Mouse (Mus musculus): ENCODE measurements around the gene Cd244a. TPM values are rescaled to one million over a fixed set of nuclear protein-coding genes. Genes with fewer than 3 reads are reported as not detected.

The Cd244a gene
- total RNA-seq, 2 experiments from 2014 or later = 6.1 to 6.5 TPM

GRCm38 (mm10) chr1:171568436-171568835 is 9.4 kb downstream of the Cd244a start:
- no peak for ATAC-seq (replicated peaks; ENCODE audit: poor library complexity)

DNA sequence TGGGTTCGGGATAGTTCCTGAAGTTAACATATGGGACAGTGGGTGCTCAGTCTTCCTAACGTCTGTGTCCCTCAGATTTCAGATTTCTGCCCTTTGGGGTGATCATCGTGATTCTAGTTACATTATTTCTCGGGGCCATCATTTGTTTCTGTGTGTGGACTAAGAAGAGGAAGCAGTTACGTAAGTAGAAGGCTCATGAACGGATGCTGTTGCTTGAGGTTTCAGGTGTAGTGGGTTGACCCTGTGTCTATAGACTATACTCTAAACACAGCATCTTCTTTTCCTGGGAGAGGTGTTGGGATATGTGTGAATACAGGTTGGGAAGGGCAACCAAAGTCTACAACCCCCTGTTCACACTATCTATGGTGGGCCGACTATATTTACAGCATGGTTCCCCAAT is 18.2 kb downstream of the Cd244a start:
- no peak for ATAC-seq (replicated peaks; ENCODE audit: poor library complexity)

GRCm38 (mm10) chr1:171584584-171584983 is 25.6 kb downstream of the Cd244a start:
- peak; percentile 98 for ATAC-seq (replicated peaks; ENCODE audit: poor library complexity)

DNA sequence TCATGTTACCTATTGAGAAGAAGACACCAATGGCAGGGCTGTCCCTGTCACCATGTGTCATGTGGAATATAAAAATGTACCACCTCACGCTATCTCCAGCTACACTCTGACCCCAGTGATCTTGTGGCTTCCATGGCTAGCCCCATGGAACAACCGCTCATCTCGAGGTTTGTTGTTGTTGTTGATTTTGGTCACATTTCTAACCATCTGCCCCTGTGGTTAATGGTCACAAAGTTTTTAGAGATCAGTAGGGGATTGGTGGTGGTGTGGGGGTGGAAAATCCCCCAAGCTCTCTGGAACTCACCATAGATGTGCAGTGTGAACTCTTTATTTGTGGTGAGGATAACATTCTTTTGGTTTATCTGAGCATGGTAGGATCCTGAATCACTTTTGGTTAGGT is 45.7 kb downstream of the Cd244a start:
- ATAC-seq (replicated peaks; ENCODE audit: poor library complexity) = no peak

GRCm38 (mm10) chr1:171606656-171607055 is 47.7 kb downstream of the Cd244a start:
- no peak for ATAC-seq (replicated peaks; ENCODE audit: poor library complexity)

DNA sequence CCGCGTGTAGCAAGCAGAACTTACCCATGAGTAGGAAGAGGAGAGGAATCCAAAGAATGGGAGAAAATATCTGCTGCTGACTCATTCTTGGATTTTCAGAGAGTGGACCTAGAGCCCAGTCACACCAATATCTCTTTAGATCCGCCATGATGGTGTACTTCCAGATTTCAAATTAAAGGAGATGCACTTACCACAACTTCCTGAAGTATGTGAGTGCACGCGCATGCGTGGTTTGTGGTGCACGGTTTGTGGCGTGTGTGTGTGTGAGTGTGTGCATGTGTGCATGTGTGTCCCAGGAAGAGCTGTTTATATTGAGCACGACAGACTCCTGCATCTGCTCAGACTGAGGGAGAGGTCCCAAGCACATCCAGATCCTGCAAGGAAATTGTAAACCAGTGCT is 48.2 kb downstream of the Cd244a start, which contains the start of gene Ly9:
TSS of gene Ly9 (minus strand) at position 235 of the 400 bp plus-strand sequence.
- ATAC-seq (replicated peaks; ENCODE audit: poor library complexity) = peak; percentile 81

GRCm38 (mm10) chr1:171610026-171610425 is 51.0 kb downstream of the Cd244a start:
- ATAC-seq (replicated peaks; ENCODE audit: poor library complexity) = peak; percentile 80

DNA sequence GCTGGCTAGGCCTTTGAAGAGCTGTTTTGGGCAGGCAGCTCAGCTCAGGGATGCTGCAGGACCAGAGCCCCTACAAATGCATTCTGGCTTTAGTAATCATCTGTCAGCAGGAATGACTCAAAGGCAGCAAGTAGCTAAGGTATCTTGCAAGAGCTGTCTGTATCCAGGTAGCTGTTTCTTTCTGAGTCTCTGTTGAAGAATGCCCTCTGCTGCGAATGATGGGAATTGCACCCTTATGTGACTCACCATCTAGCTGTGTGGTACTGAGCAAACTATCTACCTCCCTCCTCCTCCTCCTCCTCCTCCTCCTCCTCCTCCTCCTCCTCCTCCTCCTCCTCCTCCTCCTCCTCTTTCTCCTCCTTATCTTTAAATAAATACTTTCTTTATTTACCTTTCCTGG is 51.8 kb downstream of the Cd244a start:
- ATAC-seq (replicated peaks; ENCODE audit: poor library complexity) = peak; percentile 67

GRCm38 (mm10) chr1:171613962-171614361 is 55.0 kb downstream of the Cd244a start:
- peak; percentile 57 for ATAC-seq (replicated peaks; ENCODE audit: poor library complexity)

- ATAC-seq (replicated peaks; ENCODE audit: poor library complexity) = peak; percentile 67
These were observed 58.0 kb downstream of the Cd244a start for GRCm38 (mm10) chr1:171616881-171617515.

GRCm38 (mm10) chr1:171619001-171619400 is 60.0 kb downstream of the Cd244a start:
- ATAC-seq (replicated peaks; ENCODE audit: poor library complexity) = peak; percentile 90

DNA sequence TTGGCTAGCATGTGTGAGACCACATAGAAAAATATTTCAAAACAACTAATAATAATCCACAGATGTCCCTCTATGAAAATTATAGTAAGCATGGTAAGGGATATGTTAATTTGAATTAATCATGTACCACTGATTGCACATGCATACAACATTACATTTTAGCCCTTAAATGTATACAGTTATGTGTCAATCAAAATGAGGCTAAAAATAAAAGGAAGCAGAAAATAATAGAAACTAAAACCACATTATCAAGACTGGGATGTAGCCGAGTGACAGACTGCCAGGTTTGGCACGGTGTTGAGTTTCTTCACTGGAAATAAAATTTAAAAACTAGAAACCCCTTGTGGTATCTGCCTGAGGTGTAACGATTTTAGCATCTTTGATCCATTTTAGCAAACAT is 60.7 kb downstream of the Cd244a start:
- peak; percentile 33 for ATAC-seq (replicated peaks; ENCODE audit: poor library complexity)

GRCm38 (mm10) chr1:171620091-171620490 is 61.1 kb downstream of the Cd244a start:
- ATAC-seq (replicated peaks; ENCODE audit: poor library complexity) = peak; percentile 8; the same call in 1 of the 2 replicates

DNA sequence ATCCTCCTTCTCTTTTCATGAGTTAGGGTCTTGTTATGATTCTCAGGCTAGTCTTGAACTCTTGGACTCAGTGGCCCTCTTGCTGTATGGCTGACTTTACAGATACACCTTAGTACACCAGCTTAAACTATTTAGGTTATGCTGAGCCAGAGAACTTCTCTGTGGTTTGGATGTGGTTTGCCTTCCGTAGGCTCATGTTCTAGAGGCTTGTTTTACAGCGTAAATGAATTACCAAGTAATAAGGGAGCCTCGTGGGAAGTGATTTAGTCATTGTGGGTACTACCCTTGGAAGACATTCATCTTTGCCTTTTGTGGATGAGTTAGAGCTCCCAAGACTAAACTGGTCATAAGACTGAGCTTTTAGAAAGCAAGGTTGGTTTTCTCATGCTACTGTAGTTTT is 68.8 kb downstream of the Cd244a start:
- ATAC-seq (replicated peaks; ENCODE audit: poor library complexity) = no peak

GRCm38 (mm10) chr1:171629168-171629567 is 70.2 kb downstream of the Cd244a start:
- ATAC-seq (replicated peaks; ENCODE audit: poor library complexity) = no peak

- ATAC-seq (replicated peaks; ENCODE audit: poor library complexity) = no peak
These were observed 71.0 kb downstream of the Cd244a start for GRCm38 (mm10) chr1:171630041-171630440.

GRCm38 (mm10) chr1:171630912-171631311 is 71.9 kb downstream of the Cd244a start:
- 0 out of 2 replicates have a peak, but pooled peaks have one; percentile 2 for ATAC-seq (replicated peaks; ENCODE audit: poor library complexity)

- ATAC-seq (replicated peaks; ENCODE audit: poor library complexity) = peak; percentile 92
These were observed 72.5 kb downstream of the Cd244a start for GRCm38 (mm10) chr1:171631447-171631846.

DNA sequence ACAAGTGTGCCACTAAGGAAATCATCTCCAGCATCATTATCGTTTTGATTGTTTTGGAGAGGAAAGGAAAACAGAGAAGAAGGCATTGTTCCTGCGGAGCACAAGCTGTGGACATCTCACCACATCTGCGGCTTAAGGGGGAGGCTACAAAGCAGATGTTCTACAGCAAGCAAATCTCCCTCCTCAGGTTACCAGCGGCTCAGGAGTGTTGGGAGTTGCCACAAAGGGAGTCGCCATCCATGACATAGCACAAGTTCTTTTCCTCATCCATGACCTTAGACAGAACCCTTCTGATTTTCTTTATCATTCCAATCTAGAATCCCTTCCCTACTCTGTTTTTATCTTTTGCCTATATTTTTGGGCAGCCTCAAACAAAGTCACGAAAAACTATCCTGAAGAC is 76.7 kb downstream of the Cd244a start:
- ATAC-seq (replicated peaks; ENCODE audit: poor library complexity) = no peak

GRCm38 (mm10) chr1:171637101-171637500 is 78.1 kb downstream of the Cd244a start:
- peak; percentile 62 for ATAC-seq (replicated peaks; ENCODE audit: poor library complexity)

DNA sequence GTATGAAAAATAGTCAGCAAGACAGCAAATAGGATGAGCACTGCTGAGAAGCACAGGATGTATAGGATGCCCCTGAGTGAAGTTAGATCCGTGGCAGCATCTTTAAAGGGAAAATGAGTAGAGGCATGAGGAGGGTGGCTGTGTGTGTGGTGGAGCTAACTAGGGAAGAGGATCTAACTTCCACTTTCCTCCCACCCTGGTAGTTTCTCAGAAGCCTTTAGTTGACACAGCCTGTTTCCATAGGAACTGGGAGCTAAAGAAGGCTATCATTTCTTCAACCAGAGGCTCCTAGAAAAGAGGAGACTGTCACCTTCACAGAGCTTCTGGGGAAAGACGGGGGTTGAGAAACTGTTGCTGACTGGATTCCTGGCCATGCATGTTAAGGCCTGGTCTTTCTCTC is 79.7 kb downstream of the Cd244a start:
- ATAC-seq (replicated peaks; ENCODE audit: poor library complexity) = no peak

GRCm38 (mm10) chr1:171640796-171641195 is 81.8 kb downstream of the Cd244a start:
- no peak for ATAC-seq (replicated peaks; ENCODE audit: poor library complexity)

- ATAC-seq (replicated peaks; ENCODE audit: poor library complexity) = peak; percentile 99
These were observed 84.6 kb downstream of the Cd244a start for GRCm38 (mm10) chr1:171643612-171644011.
